Comparison of ENCODE assay signal across 11 mouse cellular contexts in genomic region chr7:16907842-16908241, GRCm38 (mm10). TPM values are rescaled to one million over a fixed set of nuclear protein-coding genes. Genes with fewer than 3 reads are reported as not detected.
DNase-seq lines count a peak whose midpoint lies in the region; ATAC-seq lines count a peak whose summit lies in the region.
"Had no signal": no experiment of that assay in that cellular context is flagged by ENCODE, and none has a peak within 500 bp of the region (broad histone marks: within the 10 kb centered on the region; RNA-seq: fewer than 3 reads in every experiment).

No protein-coding gene starts in this region.

- H3K9ac ChIP-seq in limb, embryonic 13.5 days, result peak overlapping the region; percentile 48; the same call in 1 of the 2 replicates
- no peak overlapping the region for H3K9ac ChIP-seq in embryonic facial prominence, embryonic 15.5 days
- H3K9ac ChIP-seq in forebrain, embryonic 15.5 days (replicated peaks), result no peak overlapping the region
- H3K9ac ChIP-seq: hindbrain, embryonic 13.5 days had no signal

- ATAC-seq in limb, embryonic 13.5 days (ENCODE audit: low FRiP score, low read depth), result no peak
- peak; percentile 60 for ATAC-seq in activated CD4-positive, CD25-positive, alpha-beta regulatory T cell, adult 4 months
- ATAC-seq in embryonic facial prominence, embryonic 15.5 days (ENCODE audit: insufficient number of reproducible peaks, low FRiP score, low TSS enrichment, low read depth), result no peak
- no peak for ATAC-seq in megakaryocyte-erythroid progenitor cell, adult 5-6 weeks (replicated peaks; ENCODE audit: low FRiP score, low TSS enrichment, poor library complexity, severe bottlenecking)
- no peak for ATAC-seq in forebrain, embryonic 15.5 days (replicated peaks)
- ATAC-seq: forebrain, embryonic 16.5 days had no signal

- intact Hi-C loops in left cerebral cortex, postnatal 25 days (cut with DNase I), result no loop called here

- no peaks in the 10 kb centered on the region for H3K27me3 ChIP-seq in limb, embryonic 13.5 days
- H3K27me3 ChIP-seq in limb, embryonic 10.5 days (ENCODE audit: low read depth, poor library complexity, severe bottlenecking), result 0 out of 2 replicates have a peak, but pooled peaks cover 5% of the 10 kb centered on the region
- no peaks in the 10 kb centered on the region for H3K27me3 ChIP-seq in embryonic facial prominence, embryonic 15.5 days
- H3K27me3 ChIP-seq in forebrain, embryonic 15.5 days, result no peaks in the 10 kb centered on the region

- no peaks in the 10 kb centered on the region for H3K36me3 ChIP-seq in limb, embryonic 13.5 days
- no peaks in the 10 kb centered on the region for H3K36me3 ChIP-seq in limb, embryonic 10.5 days
- no peaks in the 10 kb centered on the region for H3K36me3 ChIP-seq in embryonic facial prominence, embryonic 15.5 days
- no peaks in the 10 kb centered on the region for H3K36me3 ChIP-seq in macrophage (ENCODE audit: inconsistent target)
- H3K36me3 ChIP-seq in forebrain, embryonic 15.5 days, result no peaks in the 10 kb centered on the region
- H3K36me3 ChIP-seq: hindbrain, embryonic 13.5 days had no signal

- H3K27ac ChIP-seq in limb, embryonic 13.5 days, result no peak overlapping the region
- H3K27ac ChIP-seq in limb, embryonic 10.5 days, result no peak overlapping the region
- no peak overlapping the region for H3K27ac ChIP-seq in embryonic facial prominence, embryonic 15.5 days (replicated peaks)
- H3K27ac ChIP-seq in macrophage, result peak overlapping the region; percentile 78
- H3K27ac ChIP-seq in forebrain, embryonic 15.5 days (replicated peaks), result no peak overlapping the region
- H3K27ac ChIP-seq: hindbrain, embryonic 13.5 days had no signal

- no peaks in the 10 kb centered on the region for H3K9me3 ChIP-seq in limb, embryonic 13.5 days
- H3K9me3 ChIP-seq in limb, embryonic 10.5 days (replicated peaks), result no peaks in the 10 kb centered on the region
- H3K9me3 ChIP-seq in embryonic facial prominence, embryonic 15.5 days (replicated peaks), result no peaks in the 10 kb centered on the region
- H3K9me3 ChIP-seq in forebrain, embryonic 15.5 days, result no peaks in the 10 kb centered on the region
- H3K9me3 ChIP-seq: hindbrain, embryonic 13.5 days had no signal

- WGBS in limb, embryonic 13.5 days, result 66% methylated on average over 7 of the region's 7 CpGs
- WGBS in limb, embryonic 10.5 days, result 79% methylated on average over 7 of the region's 7 CpGs
- 70% methylated on average over 7 of the region's 7 CpGs for WGBS in embryonic facial prominence, embryonic 15.5 days
- 34% methylated on average over 7 of the region's 7 CpGs for WGBS in macrophage (ENCODE audit: missing documents)
- WGBS in forebrain, embryonic 15.5 days, result 78% methylated on average over 7 of the region's 7 CpGs

- no peak for DNase-seq in limb, embryonic 10.5 days (ENCODE audit: low spot score)
- DNase-seq in left cerebral cortex, postnatal 25 days (ENCODE audit: low spot score in 2 of 2), result no peak

- H3K4me2 ChIP-seq in limb, embryonic 13.5 days (replicated peaks), result 0 out of 2 replicates have a peak overlapping the region, but pooled peaks have one; percentile 4
- 0 out of 2 replicates have a peak overlapping the region, but pooled peaks have one; percentile 2 for H3K4me2 ChIP-seq in embryonic facial prominence, embryonic 15.5 days (replicated peaks)
- no peak overlapping the region for H3K4me2 ChIP-seq in forebrain, embryonic 15.5 days (replicated peaks)
- H3K4me2 ChIP-seq: hindbrain, embryonic 13.5 days had no signal

- H3K4me1 ChIP-seq in limb, embryonic 13.5 days, result peaks cover 48% of the 10 kb centered on the region
- H3K4me1 ChIP-seq in limb, embryonic 10.5 days, result peaks cover 56% of the 10 kb centered on the region
- H3K4me1 ChIP-seq in embryonic facial prominence, embryonic 15.5 days, result peaks cover 38% of the 10 kb centered on the region
- no peaks in the 10 kb centered on the region for H3K4me1 ChIP-seq in forebrain, embryonic 15.5 days

- no peak overlapping the region for H3K4me3 ChIP-seq in limb, embryonic 13.5 days
- no peak overlapping the region for H3K4me3 ChIP-seq in limb, embryonic 10.5 days
- H3K4me3 ChIP-seq in embryonic facial prominence, embryonic 15.5 days (replicated peaks), result no peak overlapping the region
- H3K4me3 ChIP-seq in macrophage (ENCODE audit: inconsistent target), result peak overlapping the region; percentile 20
- no peak overlapping the region for H3K4me3 ChIP-seq in forebrain, embryonic 15.5 days
- H3K4me3 ChIP-seq: hindbrain, embryonic 13.5 days had no signal

- peaks cover 30% of the 10 kb centered on the region for H3K79me2 ChIP-seq in macrophage (ENCODE audit: inconsistent target)

RNA-seq across cellular contexts. Expression of gene Ptgir, which starts 1.6 kb away (rescaled TPM):
- 2.0 TPM in 2 replicates for polyA plus RNA-seq in limb, embryonic 13.5 days (2015; fragmentation: Nextera tagmentation; extraction: Ambion mirVana)
- 0.18 and 0.43 TPM in 2 replicates for polyA plus RNA-seq in limb, embryonic 10.5 days (2016; fragmentation: Nextera tagmentation; extraction: Ambion mirVana)
- polyA plus RNA-seq in activated CD4-positive, CD25-positive, alpha-beta regulatory T cell, adult 4 months (2017; shearing (Covaris generic)), result 10 to 100 TPM; 11.8 to 13.2 TPM
- 2.5 and 3.1 TPM in 2 replicates for polyA plus RNA-seq in embryonic facial prominence, embryonic 15.5 days (2015; fragmentation: Nextera tagmentation; extraction: Ambion mirVana)
- total RNA-seq in macrophage (2018; cell fraction: chromatin; rRNA removed), result 10 to 100 TPM in 2 of 26 experiments, 1 to 10 TPM in 24; 1.4 to 12.8 (median 4.6) TPM
- 10 to 100 TPM in 7 of 26 experiments, 1 to 10 TPM in 19; 2.9 to 21.7 (median 7.9) TPM for total RNA-seq in macrophage (2018; cell fraction: cytosol; rRNA removed)
- 10 to 100 TPM in 18 of 26 experiments, 1 to 10 TPM in 8; 3.3 to 24.8 (median 11.9) TPM for total RNA-seq in macrophage (2018; cell fraction: nucleus; rRNA removed)
- polyA plus RNA-seq in macrophage (2018), result 2.2 to 3.8 TPM (median 3.6 TPM) in 3 replicates
- total RNA-seq in megakaryocyte-erythroid progenitor cell, adult 5-6 weeks (2014; fragmentation: Nextera tagmentation), result not detected in 2 replicates
- total RNA-seq in megakaryocyte-erythroid progenitor cell, adult 5-6 weeks (2017), result not detected in 2 replicates
- under 1 TPM; 0.14 to 0.16 TPM for total RNA-seq in left cerebral cortex, postnatal 25 days (2021)
- polyA plus RNA-seq in forebrain, embryonic 15.5 days (2015; fragmentation: Nextera tagmentation; extraction: Ambion mirVana), result 0.13 and 0.29 TPM in 2 replicates

RNA-seq across cellular contexts. Expression of gene Calm3, which starts 16.1 kb away (rescaled TPM):
- 103 and 115 TPM in 2 replicates for polyA plus RNA-seq in limb, embryonic 13.5 days (2015; fragmentation: Nextera tagmentation; extraction: Ambion mirVana)
- 127 and 134 TPM in 2 replicates for polyA plus RNA-seq in limb, embryonic 10.5 days (2016; fragmentation: Nextera tagmentation; extraction: Ambion mirVana)
- polyA plus RNA-seq in activated CD4-positive, CD25-positive, alpha-beta regulatory T cell, adult 4 months (2017; shearing (Covaris generic)), result 100 to 1,000 TPM; 106 to 159 TPM
- polyA plus RNA-seq in embryonic facial prominence, embryonic 15.5 days (2015; fragmentation: Nextera tagmentation; extraction: Ambion mirVana), result 117 and 138 TPM in 2 replicates
- total RNA-seq in macrophage (2018; cell fraction: chromatin; rRNA removed), result 10 to 100 TPM in 19 of 26 experiments, 1 to 10 TPM in 7; 3.3 to 45.5 (median 14.6) TPM
- total RNA-seq in macrophage (2018; cell fraction: cytosol; rRNA removed), result 100 to 1,000 TPM; 134 to 213 (median 179) TPM
- 100 to 1,000 TPM in 1 of 26 experiments, 10 to 100 TPM in 25; 23.9 to 119 (median 63.2) TPM for total RNA-seq in macrophage (2018; cell fraction: nucleus; rRNA removed)
- 148 to 197 TPM (median 177 TPM) in 3 replicates for polyA plus RNA-seq in macrophage (2018)
- total RNA-seq in megakaryocyte-erythroid progenitor cell, adult 5-6 weeks (2014; fragmentation: Nextera tagmentation), result 291 and 377 TPM in 2 replicates
- 512 and 515 TPM in 2 replicates for total RNA-seq in megakaryocyte-erythroid progenitor cell, adult 5-6 weeks (2017)
- total RNA-seq in left cerebral cortex, postnatal 25 days (2021), result 1,000 to 10,000 TPM; 1,837 to 1,919 TPM
- polyA plus RNA-seq in forebrain, embryonic 15.5 days (2015; fragmentation: Nextera tagmentation; extraction: Ambion mirVana), result 291 and 305 TPM in 2 replicates

RNA-seq across cellular contexts. Expression of gene Gng8, which starts 16.3 kb away (rescaled TPM):
- 15.4 and 16.0 TPM in 2 replicates for polyA plus RNA-seq in limb, embryonic 13.5 days (2015; fragmentation: Nextera tagmentation; extraction: Ambion mirVana)
- 15.4 and 18.5 TPM in 2 replicates for polyA plus RNA-seq in limb, embryonic 10.5 days (2016; fragmentation: Nextera tagmentation; extraction: Ambion mirVana)
- not detected for polyA plus RNA-seq in activated CD4-positive, CD25-positive, alpha-beta regulatory T cell, adult 4 months (2017; shearing (Covaris generic))
- 27.8 and 36.3 TPM in 2 replicates for polyA plus RNA-seq in embryonic facial prominence, embryonic 15.5 days (2015; fragmentation: Nextera tagmentation; extraction: Ambion mirVana)
- total RNA-seq in macrophage (2018; cell fraction: chromatin; rRNA removed), result 1 to 10 TPM in 2 of 26 experiments, not detected in 24; 1.3 to 1.8 TPM
- total RNA-seq in macrophage (2018; cell fraction: cytosol; rRNA removed), result under 1 TPM in 3 of 26 experiments, not detected in 23; 0.15 to 0.31 (median 0.17) TPM
- total RNA-seq in macrophage (2018; cell fraction: nucleus; rRNA removed), result 1 to 10 TPM in 2 of 26 experiments, not detected in 24; 1.4 TPM
- not detected in 3 replicates for polyA plus RNA-seq in macrophage (2018)
- not detected in 2 replicates for total RNA-seq in megakaryocyte-erythroid progenitor cell, adult 5-6 weeks (2014; fragmentation: Nextera tagmentation)
- total RNA-seq in megakaryocyte-erythroid progenitor cell, adult 5-6 weeks (2017), result 2.6 TPM in 1 of 2 replicates, not detected in the other
- 1 to 10 TPM; 2.5 to 4.0 TPM for total RNA-seq in left cerebral cortex, postnatal 25 days (2021)
- polyA plus RNA-seq in forebrain, embryonic 15.5 days (2015; fragmentation: Nextera tagmentation; extraction: Ambion mirVana), result 4.4 TPM in 2 replicates
- total RNA-seq: common myeloid progenitor, adult 5-6 weeks had no signal

RNA-seq across cellular contexts. Expression of gene Dact3, which starts 32.7 kb away (rescaled TPM):
- 5.1 and 6.1 TPM in 2 replicates for polyA plus RNA-seq in limb, embryonic 13.5 days (2015; fragmentation: Nextera tagmentation; extraction: Ambion mirVana)
- polyA plus RNA-seq in limb, embryonic 10.5 days (2016; fragmentation: Nextera tagmentation; extraction: Ambion mirVana), result 7.0 and 8.2 TPM in 2 replicates
- not detected for polyA plus RNA-seq in activated CD4-positive, CD25-positive, alpha-beta regulatory T cell, adult 4 months (2017; shearing (Covaris generic))
- polyA plus RNA-seq in embryonic facial prominence, embryonic 15.5 days (2015; fragmentation: Nextera tagmentation; extraction: Ambion mirVana), result 5.4 and 6.3 TPM in 2 replicates
- total RNA-seq in macrophage (2018; cell fraction: chromatin; rRNA removed), result 1 to 10 TPM in 2 of 26 experiments, under 1 TPM in 2, not detected in 22; 0.22 to 3.4 (median 0.92) TPM
- under 1 TPM; 0.03 to 0.60 (median 0.14) TPM for total RNA-seq in macrophage (2018; cell fraction: cytosol; rRNA removed)
- under 1 TPM in 16 of 26 experiments, not detected in 10; 0.12 to 0.49 (median 0.28) TPM for total RNA-seq in macrophage (2018; cell fraction: nucleus; rRNA removed)
- 0.15 to 0.32 TPM (median 0.31 TPM) in 3 replicates for polyA plus RNA-seq in macrophage (2018)
- 0.27 TPM in 1 of 2 replicates, not detected in the other for total RNA-seq in megakaryocyte-erythroid progenitor cell, adult 5-6 weeks (2014; fragmentation: Nextera tagmentation)
- total RNA-seq in megakaryocyte-erythroid progenitor cell, adult 5-6 weeks (2017), result 0.75 TPM in 1 of 2 replicates, not detected in the other
- total RNA-seq in left cerebral cortex, postnatal 25 days (2021), result 100 to 1,000 TPM; 176 to 184 TPM
- 3.3 and 3.4 TPM in 2 replicates for polyA plus RNA-seq in forebrain, embryonic 15.5 days (2015; fragmentation: Nextera tagmentation; extraction: Ambion mirVana)

RNA-seq across cellular contexts. Expression of gene Pnmal2, which starts 36.6 kb away (rescaled TPM):
- polyA plus RNA-seq in limb, embryonic 13.5 days (2015; fragmentation: Nextera tagmentation; extraction: Ambion mirVana), result 22.7 and 23.4 TPM in 2 replicates
- 2.6 and 5.7 TPM in 2 replicates for polyA plus RNA-seq in limb, embryonic 10.5 days (2016; fragmentation: Nextera tagmentation; extraction: Ambion mirVana)
- not detected for polyA plus RNA-seq in activated CD4-positive, CD25-positive, alpha-beta regulatory T cell, adult 4 months (2017; shearing (Covaris generic))
- 22.4 and 26.0 TPM in 2 replicates for polyA plus RNA-seq in embryonic facial prominence, embryonic 15.5 days (2015; fragmentation: Nextera tagmentation; extraction: Ambion mirVana)
- total RNA-seq in macrophage (2018; cell fraction: chromatin; rRNA removed), result under 1 TPM in 1 of 26 experiments, not detected in 25; 0.44 TPM
- not detected for total RNA-seq in macrophage (2018; cell fraction: cytosol; rRNA removed)
- total RNA-seq in macrophage (2018; cell fraction: nucleus; rRNA removed), result not detected
- not detected in 3 replicates for polyA plus RNA-seq in macrophage (2018)
- not detected in 2 replicates for total RNA-seq in megakaryocyte-erythroid progenitor cell, adult 5-6 weeks (2014; fragmentation: Nextera tagmentation)
- total RNA-seq in megakaryocyte-erythroid progenitor cell, adult 5-6 weeks (2017), result not detected in 2 replicates
- 100 to 1,000 TPM; 268 to 274 TPM for total RNA-seq in left cerebral cortex, postnatal 25 days (2021)
- polyA plus RNA-seq in forebrain, embryonic 15.5 days (2015; fragmentation: Nextera tagmentation; extraction: Ambion mirVana), result 87.4 and 102 TPM in 2 replicates
- total RNA-seq: common myeloid progenitor, adult 5-6 weeks had no signal
